Mouse (Mus musculus) C2C12 (cell line): ENCODE results near the gene Selplg.

Experiments
- CEBPB ChIP-seq: IDR thresholded peaks from one replicate; pipeline ENCODE4 v1.6.1; 2011; ENCODE audit warnings: low read depth, mild to moderate bottlenecking, control low read depth, moderate library complexity
- CTCF ChIP-seq: IDR thresholded peaks from one replicate; pipeline ENCODE4 v1.5.1; 2011; ENCODE audit not compliant: control insufficient read depth, insufficient read depth, insufficient read length
- MAX ChIP-seq: IDR thresholded peaks from one replicate; pipeline ENCODE4 v1.6.1; 2011; ENCODE audit warnings: mild to moderate bottlenecking, control low read depth
- MYOD1 ChIP-seq: IDR thresholded peaks from one replicate; pipeline ENCODE4 v1.6.1; 2011; ENCODE audit warnings: low read depth; ENCODE audit not compliant: control insufficient read depth, insufficient read length

- TF ChIP-seq MAX (no peak), CTCF (no peak), MYOD1 (no peak), CEBPB (no peak)
Observed at GRCm38 (mm10) chr5:113780763-113781162, 51.7 kb downstream of the Selplg start.
